In the genomic region with DNA sequence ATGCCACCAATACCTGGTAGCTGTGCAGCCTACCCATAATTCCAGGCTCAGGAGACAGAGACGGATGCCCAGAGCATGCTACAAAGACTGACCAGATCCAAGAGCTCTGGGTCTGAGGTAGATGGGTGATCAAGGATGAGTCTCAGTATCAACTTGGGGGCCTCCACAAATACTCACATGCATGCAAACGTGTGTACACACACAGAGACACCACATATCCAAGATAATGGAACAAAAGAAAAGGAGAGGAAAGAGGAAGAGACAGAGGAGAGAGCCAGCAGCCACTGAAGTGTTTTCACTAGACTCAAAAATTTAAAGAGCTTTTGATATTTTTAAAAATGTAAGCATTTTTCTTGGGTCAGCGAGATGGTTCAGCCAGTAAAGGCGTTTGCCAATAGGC, we compare ENCODE assay signal across 24 mouse cellular contexts. TPM values are rescaled to one million over a fixed set of nuclear protein-coding genes. Genes with fewer than 3 reads are reported as not detected.
A peak's percentile ranks its signal among the peaks of the same experiment; 100 is the strongest.
DNase-seq lines count a peak whose midpoint lies in the region; ATAC-seq and TF ChIP-seq lines count a peak whose summit lies in the region.
"Had no signal": no experiment of that assay in that cellular context is flagged by ENCODE, and none has a peak within 500 bp of the region (broad histone marks: within the 10 kb centered on the region; RNA-seq: fewer than 3 reads in every experiment).

No protein-coding gene starts in this region.

- no peak overlapping the region for H3K4me3 ChIP-seq in heart, embryonic 16.5 days (ENCODE audit: low read length)
- no peak overlapping the region for H3K4me3 ChIP-seq in left cerebral cortex, adult 2 months
- H3K4me3 ChIP-seq in midbrain, embryonic 11.5 days (ENCODE audit: low read depth, low read length): no peak overlapping the region
- no peak overlapping the region for H3K4me3 ChIP-seq in midbrain, embryonic 14.5 days (replicated peaks; ENCODE audit: low read depth, low read length)
- no peak overlapping the region for H3K4me3 ChIP-seq in stomach, postnatal 0 days (ENCODE audit: low read depth, low read length)
- H3K4me3 ChIP-seq: embryonic facial prominence, embryonic 13.5 days; forebrain, embryonic 10.5 days; limb, embryonic 13.5 days; liver, embryonic 15.5 days; midbrain, embryonic 15.5 days; myocyte; stomach, embryonic 15.5 days had no signal

- ATAC-seq in heart, embryonic 16.5 days (replicated peaks; ENCODE audit: extremely low read depth, insufficient read depth, low FRiP score): no peak
- ATAC-seq in midbrain, embryonic 11.5 days (ENCODE audit: low FRiP score): no peak
- no peak for ATAC-seq in midbrain, embryonic 14.5 days (ENCODE audit: low FRiP score, low TSS enrichment)
- ATAC-seq in stomach, postnatal 0 days (ENCODE audit: low FRiP score, low TSS enrichment): no peak
- ATAC-seq: hindbrain, embryonic 16.5 days; intestine, embryonic 16.5 days; midbrain, embryonic 15.5 days had no signal

- H3K27ac ChIP-seq in heart, embryonic 16.5 days (ENCODE audit: low read length): 0 out of 2 replicates have a peak overlapping the region, but pooled peaks have one; percentile 6
- peak overlapping the region; percentile 47; the same call in 1 of the 2 replicates for H3K27ac ChIP-seq in left cerebral cortex, adult 2 months
- no peak overlapping the region for H3K27ac ChIP-seq in midbrain, embryonic 11.5 days (ENCODE audit: low read depth, low read length)
- H3K27ac ChIP-seq in midbrain, embryonic 14.5 days (replicated peaks; ENCODE audit: low read depth, low read length): no peak overlapping the region
- 0 out of 2 replicates have a peak overlapping the region, but pooled peaks have one; percentile 36 for H3K27ac ChIP-seq in stomach, postnatal 0 days (replicated peaks)
- H3K27ac ChIP-seq: embryonic facial prominence, embryonic 13.5 days; forebrain, embryonic 10.5 days; limb, embryonic 13.5 days; liver, embryonic 15.5 days; midbrain, embryonic 15.5 days had no signal

- no peak for TF ChIP-seq EP300 in stomach, postnatal 0 days (optimal IDR thresholded peaks at IDR 0.05)

- no peaks in the 10 kb centered on the region for H3K9me3 ChIP-seq in heart, embryonic 16.5 days (replicated peaks; ENCODE audit: control insufficient read depth, low read length)
- no peaks in the 10 kb centered on the region for H3K9me3 ChIP-seq in midbrain, embryonic 11.5 days (ENCODE audit: control insufficient read depth, low read length)
- H3K9me3 ChIP-seq in midbrain, embryonic 14.5 days (ENCODE audit: control insufficient read depth, low read length): no peaks in the 10 kb centered on the region
- no peaks in the 10 kb centered on the region for H3K9me3 ChIP-seq in stomach, postnatal 0 days (ENCODE audit: control insufficient read depth, low read length)
- H3K9me3 ChIP-seq: embryonic facial prominence, embryonic 13.5 days; forebrain, embryonic 10.5 days; limb, embryonic 13.5 days; liver, embryonic 15.5 days; midbrain, embryonic 15.5 days; stomach, embryonic 15.5 days had no signal

- H3K9ac ChIP-seq in heart, embryonic 16.5 days (ENCODE audit: low read length): no peak overlapping the region
- no peak overlapping the region for H3K9ac ChIP-seq in midbrain, embryonic 11.5 days (ENCODE audit: low read length)
- no peak overlapping the region for H3K9ac ChIP-seq in midbrain, embryonic 14.5 days (replicated peaks; ENCODE audit: low read length)
- H3K9ac ChIP-seq in stomach, postnatal 0 days (ENCODE audit: low read length): no peak overlapping the region
- H3K9ac ChIP-seq: embryonic facial prominence, embryonic 13.5 days; limb, embryonic 13.5 days; liver, embryonic 15.5 days; midbrain, embryonic 15.5 days; stomach, embryonic 15.5 days had no signal

- no peak for TF ChIP-seq CTCF in left cerebral cortex, adult 2 months (IDR thresholded peaks at IDR 0.05)
- TF ChIP-seq CTCF in stomach, postnatal 0 days (IDR thresholded peaks at IDR 0.05; ENCODE audit: low read depth): no peak

- DNase-seq in heart, postnatal 10 days: no peak
- no peak for DNase-seq in left cerebral cortex, adult 2 months (ENCODE audit: extremely low spot score in 1 of 2, low spot score in 2 of 2)
- DNase-seq in left cerebral cortex, postnatal 14 days (ENCODE audit: low spot score in 2 of 2): no peak
- DNase-seq in midbrain, embryonic 11.5 days (ENCODE audit: low spot score, missing footprints): peak; percentile 41
- DNase-seq in midbrain, embryonic 14.5 days: no peak
- DNase-seq in stomach, postnatal 0 days (ENCODE audit: low spot score): no peak
- no peak for DNase-seq in adrenal gland, adult 18-20 months (ENCODE audit: low spot score in 2 of 2)
- DNase-seq: cerebellum, postnatal 10 days; retina, postnatal 1 day had no signal

- 69% methylated on average over 4 of the region's 4 CpGs for WGBS in heart, embryonic 16.5 days
- WGBS in midbrain, embryonic 11.5 days: 77% methylated on average over 4 of the region's 4 CpGs
- WGBS in midbrain, embryonic 14.5 days: 73% methylated on average over 4 of the region's 4 CpGs
- 57% methylated on average over 4 of the region's 4 CpGs for WGBS in stomach, postnatal 0 days

- H3K27me3 ChIP-seq in heart, embryonic 16.5 days (ENCODE audit: control insufficient read depth, insufficient read depth, low read length): no peaks in the 10 kb centered on the region
- no peaks in the 10 kb centered on the region for H3K27me3 ChIP-seq in midbrain, embryonic 11.5 days (ENCODE audit: control insufficient read depth, insufficient read depth, low read length)
- peaks cover 9% of the 10 kb centered on the region; the same call in 1 of the 2 replicates for H3K27me3 ChIP-seq in midbrain, embryonic 14.5 days (ENCODE audit: control insufficient read depth, insufficient read depth, low read length)
- H3K27me3 ChIP-seq in stomach, postnatal 0 days (ENCODE audit: control insufficient read depth, insufficient read depth, low read length): no peaks in the 10 kb centered on the region
- H3K27me3 ChIP-seq: liver, embryonic 15.5 days; Patski; stomach, embryonic 15.5 days had no signal

- intact Hi-C loops in heart, postnatal 10 days (cut with DNase I): no loop called here
- intact Hi-C loops in left cerebral cortex, adult 2 months (cut with DNase I): no loop called here
- intact Hi-C loops in left cerebral cortex, postnatal 14 days (cut with DNase I): no loop called here

- H3K36me3 ChIP-seq in heart, embryonic 16.5 days (ENCODE audit: control insufficient read depth, insufficient read depth): peaks cover 35% of the 10 kb centered on the region
- peaks cover 7% of the 10 kb centered on the region for H3K36me3 ChIP-seq in midbrain, embryonic 11.5 days (ENCODE audit: control insufficient read depth, insufficient read depth, low read length)
- H3K36me3 ChIP-seq in midbrain, embryonic 14.5 days (ENCODE audit: control insufficient read depth, insufficient read depth, low read length): peaks cover 78% of the 10 kb centered on the region
- H3K36me3 ChIP-seq in stomach, postnatal 0 days (ENCODE audit: control insufficient read depth, insufficient read depth, low read length): peaks cover 24% of the 10 kb centered on the region

- peaks cover 17% of the 10 kb centered on the region for H3K4me1 ChIP-seq in heart, embryonic 16.5 days (ENCODE audit: control insufficient read depth, insufficient read depth, low read length)
- no peaks in the 10 kb centered on the region; the same call in 1 of the 2 replicates for H3K4me1 ChIP-seq in midbrain, embryonic 11.5 days (ENCODE audit: control insufficient read depth, insufficient read depth, low read length)
- H3K4me1 ChIP-seq in midbrain, embryonic 14.5 days (ENCODE audit: control insufficient read depth, insufficient read depth, low read length): no peaks in the 10 kb centered on the region
- H3K4me1 ChIP-seq in stomach, postnatal 0 days (replicated peaks; ENCODE audit: control insufficient read depth, insufficient read depth): no peaks in the 10 kb centered on the region

- H3K4me2 ChIP-seq in heart, embryonic 16.5 days (ENCODE audit: low read depth, low read length): no peak overlapping the region
- no peak overlapping the region for H3K4me2 ChIP-seq in midbrain, embryonic 11.5 days
- H3K4me2 ChIP-seq in midbrain, embryonic 14.5 days (ENCODE audit: low read length): no peak overlapping the region
- no peak overlapping the region for H3K4me2 ChIP-seq in stomach, postnatal 0 days (replicated peaks; ENCODE audit: low read depth)
- H3K4me2 ChIP-seq: embryonic facial prominence, embryonic 13.5 days; limb, embryonic 13.5 days; liver, embryonic 15.5 days; midbrain, embryonic 15.5 days; stomach, embryonic 15.5 days had no signal

RNA-seq across cellular contexts. Expression of a gene that starts 10.5 kb away (rescaled TPM):
- 0.21 and 0.31 TPM in 2 replicates for polyA plus RNA-seq in heart, embryonic 16.5 days (2015; fragmentation: Nextera tagmentation; extraction: Ambion mirVana)
- total RNA-seq in heart, postnatal 10 days (2021): under 1 TPM in 1 of 2 experiments, not detected in 1; 0.62 TPM
- 1 to 10 TPM in 1 of 2 experiments, under 1 TPM in 1; 0.68 to 1.3 TPM for total RNA-seq in left cerebral cortex, adult 2 months (2021)
- total RNA-seq in left cerebral cortex, postnatal 14 days (2021): under 1 TPM; 0.33 to 0.74 TPM
- polyA plus RNA-seq in midbrain, embryonic 11.5 days (2014; fragmentation: Nextera tagmentation; extraction: Ambion mirVana): 0.54 and 0.59 TPM in 2 replicates
- 0.46 and 0.76 TPM in 2 replicates for polyA plus RNA-seq in midbrain, embryonic 14.5 days (2014; fragmentation: Nextera tagmentation; extraction: Ambion mirVana)
- polyA plus RNA-seq in stomach, postnatal 0 days (2015; fragmentation: Nextera tagmentation; extraction: Ambion mirVana): 0.12 and 0.27 TPM in 2 replicates
- not detected for total RNA-seq in adrenal gland, adult 18-20 months (2021)
- total RNA-seq: gastrocnemius, postnatal 14 days; heart, adult 8-10 months; megakaryocyte, adult 5-6 weeks had no signal
- polyA plus RNA-seq: limb, embryonic 13.5 days; liver, embryonic 15.5 days had no signal

RNA-seq across cellular contexts. Expression of a gene that starts 23.3 kb away (rescaled TPM):
- 1.6 and 4.9 TPM in 2 replicates for polyA plus RNA-seq in heart, embryonic 16.5 days (2015; fragmentation: Nextera tagmentation; extraction: Ambion mirVana)
- 10 to 100 TPM; 42.3 to 42.6 TPM for total RNA-seq in heart, postnatal 10 days (2021)
- total RNA-seq in left cerebral cortex, adult 2 months (2021): 100 to 1,000 TPM; 102 to 103 TPM
- 10 to 100 TPM; 63.7 to 69.4 TPM for total RNA-seq in left cerebral cortex, postnatal 14 days (2021)
- polyA plus RNA-seq in midbrain, embryonic 11.5 days (2014; fragmentation: Nextera tagmentation; extraction: Ambion mirVana): 7.2 and 7.3 TPM in 2 replicates
- 20.9 and 21.2 TPM in 2 replicates for polyA plus RNA-seq in midbrain, embryonic 14.5 days (2014; fragmentation: Nextera tagmentation; extraction: Ambion mirVana)
- polyA plus RNA-seq in stomach, postnatal 0 days (2015; fragmentation: Nextera tagmentation; extraction: Ambion mirVana): 4.7 TPM in 2 replicates
- 10 to 100 TPM; 67.6 to 72.3 TPM for total RNA-seq in adrenal gland, adult 18-20 months (2021)

RNA-seq across cellular contexts. Expression of a gene that starts 36.0 kb away (rescaled TPM):
- polyA plus RNA-seq in heart, embryonic 16.5 days (2015; fragmentation: Nextera tagmentation; extraction: Ambion mirVana): 3.2 and 4.3 TPM in 2 replicates
- under 1 TPM; 0.45 to 0.60 TPM for total RNA-seq in heart, postnatal 10 days (2021)
- 1 to 10 TPM; 1.1 to 1.4 TPM for total RNA-seq in left cerebral cortex, adult 2 months (2021)
- total RNA-seq in left cerebral cortex, postnatal 14 days (2021): under 1 TPM in 1 of 2 experiments, not detected in 1; 0.36 TPM
- polyA plus RNA-seq in midbrain, embryonic 11.5 days (2014; fragmentation: Nextera tagmentation; extraction: Ambion mirVana): 2.9 and 3.4 TPM in 2 replicates
- 7.9 and 12.9 TPM in 2 replicates for polyA plus RNA-seq in midbrain, embryonic 14.5 days (2014; fragmentation: Nextera tagmentation; extraction: Ambion mirVana)
- 2.8 and 3.2 TPM in 2 replicates for polyA plus RNA-seq in stomach, postnatal 0 days (2015; fragmentation: Nextera tagmentation; extraction: Ambion mirVana)
- total RNA-seq in adrenal gland, adult 18-20 months (2021): 1 to 10 TPM; 2.6 to 2.8 TPM
- total RNA-seq: gastrocnemius, postnatal 14 days; layer of hippocampus, postnatal 14 days had no signal

RNA-seq across cellular contexts. Expression of a gene that starts 36.7 kb away (rescaled TPM):
- 12.4 and 17.2 TPM in 2 replicates for polyA plus RNA-seq in heart, embryonic 16.5 days (2015; fragmentation: Nextera tagmentation; extraction: Ambion mirVana)
- 10 to 100 TPM; 42.9 to 61.4 TPM for total RNA-seq in heart, postnatal 10 days (2021)
- 100 to 1,000 TPM; 137 to 144 TPM for total RNA-seq in left cerebral cortex, adult 2 months (2021)
- 100 to 1,000 TPM; 128 to 142 TPM for total RNA-seq in left cerebral cortex, postnatal 14 days (2021)
- polyA plus RNA-seq in midbrain, embryonic 11.5 days (2014; fragmentation: Nextera tagmentation; extraction: Ambion mirVana): 13.7 TPM in 2 replicates
- polyA plus RNA-seq in midbrain, embryonic 14.5 days (2014; fragmentation: Nextera tagmentation; extraction: Ambion mirVana): 68.1 and 106 TPM in 2 replicates
- 10.7 and 11.5 TPM in 2 replicates for polyA plus RNA-seq in stomach, postnatal 0 days (2015; fragmentation: Nextera tagmentation; extraction: Ambion mirVana)
- 10 to 100 TPM; 36.9 to 39.9 TPM for total RNA-seq in adrenal gland, adult 18-20 months (2021)

Comparison
In these comparisons a context has a peak if more than half of its experiments do, and no peak if none do; other contexts are left out.
1. H3K27ac ChIP-seq: peak in heart, embryonic 16.5 days (single experiment), left cerebral cortex, adult 2 months (single experiment) and stomach, postnatal 0 days (single experiment); none in midbrain, embryonic 11.5 days (single experiment) and midbrain, embryonic 14.5 days (single experiment).